Mouse (Mus musculus) heart, postnatal 0 days (tissue): ENCODE data around the gene Tex101. TPM values are rescaled to one million over a fixed set of nuclear protein-coding genes. Genes with fewer than 3 reads are reported as not detected.
"Not testable (repeated sequence)": the region's sequence is repeated elsewhere in the genome, so short reads cannot be mapped to it uniquely, and the experiment has no call there.

Experiments
- ATAC-seq: fragments of 200-750 bp; cut with Nextera tagmentation; 2 replicates; pipeline ENCODE4 v1.8.0; 2017; ENCODE audit warnings: low read depth, moderate number of reproducible peaks, moderate library complexity; ENCODE audit not compliant: insufficient read depth
- DNase-seq: peaks from one replicate; pipeline ENCODE4 v3.0.0-alpha.2; 2016; ENCODE audit warnings: low spot score
- H3K27ac ChIP-seq: fragments of 300-500 bp; sonication (generic); 2 replicates; pipeline ENCODE4 v1.5.1; 2014; ENCODE audit warnings: low read depth, mild to moderate bottlenecking
- H3K27me3 ChIP-seq: fragments of 300-500 bp; sonication (generic); 2 replicates; pipeline ENCODE4 v1.6.1; 2014; ENCODE audit warnings: low read length, mixed read lengths; ENCODE audit not compliant: control insufficient read depth, insufficient read depth
- H3K36me3 ChIP-seq: fragments of 300-500 bp; sonication (generic); replicated peaks from 2 replicates; pipeline ENCODE4 v1.6.1; 2014; ENCODE audit warnings: low read length, mixed read lengths; ENCODE audit not compliant: control insufficient read depth, insufficient read depth
- H3K4me1 ChIP-seq: fragments of 300-500 bp; sonication (generic); 2 replicates; pipeline ENCODE4 v1.6.1; 2014; ENCODE audit warnings: antibody characterized with exemption; ENCODE audit not compliant: control insufficient read depth, insufficient read depth
- H3K4me2 ChIP-seq: fragments of 300-500 bp; sonication (generic); 2 replicates; pipeline ENCODE4 v1.6.1; 2014; ENCODE audit warnings: low read depth, mild to moderate bottlenecking, low read length, moderate library complexity
- H3K4me3 ChIP-seq: fragments of 300-500 bp; sonication (generic); 2 replicates; pipeline ENCODE4 v1.5.1; 2014; ENCODE audit warnings: low read depth, low read length
- H3K9ac ChIP-seq: fragments of 300-500 bp; sonication (generic); replicated peaks from 2 replicates; pipeline ENCODE4 v1.6.1; 2014; ENCODE audit warnings: low read depth, low read length, mixed read lengths
- H3K9me3 ChIP-seq: fragments of 300-500 bp; sonication (generic); replicated peaks from 2 replicates; pipeline ENCODE4 v1.6.1; 2016; ENCODE audit warnings: low read length; ENCODE audit not compliant: control insufficient read depth
- CTCF ChIP-seq: IDR thresholded peaks from 2 replicates; pipeline ENCODE4 v1.5.1; 2016; ENCODE audit warnings: antibody characterized with exemption, control low read depth, low read depth
- EP300 ChIP-seq: IDR thresholded peaks from 2 replicates; pipeline ENCODE4 v1.6.1; 2016; ENCODE audit warnings: antibody characterized with exemption, low read depth
- WGBS: fragments of 180-500 bp; shearing (Covaris S2); extraction: QIAGEN DNeasy Blood & Tissue Kit; methylation state at CpG from one replicate; pipeline ENCODE4 v1.1.7; 2014; 5-methylcytosine and 5-hydroxymethylcytosine counted together
- polyA plus RNA-seq: library from polyadenylated mRNA; unstranded; fragments of >200 nt; fragmentation: Nextera tagmentation; extraction: Ambion mirVana; gene quantifications from 2 replicates; pipeline ENCODE4 v1.2.1, GENCODE M21; 2015
- total RNA-seq: library from RNA; depleted of rRNA; stranded (reverse); fragments of >200 nt; gene quantifications from 2 replicates; pipeline ENCODE4 v1.2.3, GENCODE M21; 2014; ENCODE audit warnings: low replicate concordance; rRNA removed

Tex101 gene
- total RNA-seq = not detected in 2 replicates
- polyA plus RNA-seq = not detected in 2 replicates

DNA sequence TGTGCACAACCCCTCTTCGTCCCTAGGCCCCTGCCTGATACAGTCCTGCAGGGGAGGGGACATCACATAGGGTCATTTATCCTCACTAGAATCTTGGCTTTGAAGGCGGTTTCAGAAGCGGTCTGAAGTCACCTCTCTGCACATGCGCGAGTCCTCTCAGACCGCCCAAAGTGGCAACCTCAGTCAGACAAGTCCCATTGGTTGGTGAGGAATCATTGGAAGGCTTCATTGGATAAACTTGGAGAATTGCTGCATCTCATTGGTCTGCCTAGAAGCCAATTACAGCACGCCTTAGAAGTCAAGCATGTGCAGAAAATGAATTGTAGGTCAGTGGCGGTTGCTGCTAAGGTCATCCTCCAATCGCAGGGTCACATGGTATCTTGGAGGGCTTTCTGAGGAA, at the start of gene Tex101:
Gene Tex101, minus strand, starts transcription at position 101 of the 400 bp plus-strand sequence.
- H3K27ac ChIP-seq = no peak within 1 kb of the TSS
- ATAC-seq = no peak
- WGBS = 75% methylated on average over 9 of the region's 9 CpGs
- H3K36me3 ChIP-seq = no peaks in the 10 kb centered on the region
- DNase-seq = no peak
- no peak for TF ChIP-seq CTCF
- TF ChIP-seq EP300 = no peak
- no peaks in the 10 kb centered on the region for H3K4me1 ChIP-seq
- H3K9ac ChIP-seq = no peak within 1 kb of the TSS
- H3K27me3 ChIP-seq = no peaks in the 10 kb centered on the region
- no peaks in the 10 kb centered on the region for H3K9me3 ChIP-seq
- H3K4me2 ChIP-seq = no peak within 1 kb of the TSS
- no peak within 1 kb of the TSS for H3K4me3 ChIP-seq

DNA sequence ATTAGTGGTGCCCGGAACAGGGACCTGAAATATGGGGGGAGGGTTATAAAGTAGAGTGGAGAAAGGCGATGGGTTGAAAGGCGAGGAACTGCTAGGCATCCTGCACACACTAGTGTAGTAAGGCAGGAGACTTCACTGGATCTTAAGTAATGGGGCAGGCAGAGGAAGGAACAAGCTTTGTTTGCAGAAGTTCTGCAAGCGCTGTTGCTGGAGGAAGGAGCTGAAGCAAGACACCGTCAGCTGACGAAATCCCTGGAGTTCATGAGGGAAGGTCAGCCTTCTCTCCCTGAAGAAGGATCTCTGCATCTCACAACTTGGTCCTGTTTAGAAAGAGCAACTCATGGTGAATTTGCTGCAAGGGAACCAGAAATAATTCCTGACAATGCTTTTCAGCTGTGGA, 38.6 kb upstream of the Tex101 start:
- H3K4me1 ChIP-seq = no peaks in the 10 kb centered on the region
- 67% methylated on average over 6 of the region's 6 CpGs for WGBS
- no peak overlapping the region for H3K4me3 ChIP-seq
- H3K36me3 ChIP-seq = no peaks in the 10 kb centered on the region
- ATAC-seq (no peak), DNase-seq (no peak)
- H3K9ac ChIP-seq = no peak overlapping the region
- H3K27me3 ChIP-seq = no peaks in the 10 kb centered on the region
- TF ChIP-seq CTCF (no peak), EP300 (no peak)
- no peaks in the 10 kb centered on the region for H3K9me3 ChIP-seq
- no peak overlapping the region for H3K27ac ChIP-seq
- H3K4me2 ChIP-seq = no peak overlapping the region

DNA sequence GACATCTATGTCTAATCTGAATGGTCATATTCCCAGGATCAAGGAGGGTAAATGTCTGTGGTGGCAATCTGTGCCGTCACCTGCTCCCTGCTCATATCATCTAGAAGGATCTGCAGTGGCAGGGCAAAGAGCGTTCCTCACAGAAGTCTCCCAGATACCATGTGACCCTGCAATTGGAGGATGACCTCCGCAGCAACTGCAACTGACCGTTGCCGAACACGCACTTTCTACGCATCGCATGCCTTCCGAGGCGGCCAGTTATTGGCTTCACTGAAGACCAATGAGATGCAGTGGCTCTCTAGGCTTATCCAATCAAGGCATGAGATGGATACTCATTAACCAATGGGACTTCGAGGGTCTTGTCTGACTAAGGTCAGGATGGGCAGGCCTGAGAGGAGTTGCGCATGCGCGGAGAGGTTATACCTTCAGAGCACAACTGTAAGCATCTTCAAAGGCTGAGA, 32.4 kb upstream of the Tex101 start, which contains the start of gene BC049730:
Gene BC049730, plus strand, starts transcription at position 411 of the 461 bp plus-strand sequence.
- Histone ChIP-seq H3K36me3 (no peaks in the 10 kb centered on the region), H3K27me3 (no peaks in the 10 kb centered on the region), H3K9me3 (no peaks in the 10 kb centered on the region), H3K27ac (no peak within 1 kb of the TSS), H3K4me3 (no peak within 1 kb of the TSS), H3K4me1 (no peaks in the 10 kb centered on the region), H3K4me2 (no peak within 1 kb of the TSS), H3K9ac (no peak within 1 kb of the TSS)
- ATAC-seq = no peak
- TF ChIP-seq EP300 (no peak), CTCF (no peak)
- 86% methylated on average over 14 of the region's 14 CpGs for WGBS
- DNase-seq = no peak

GRCm38 (mm10) chr7:24702841-24703240, 26.4 kb upstream of the Tex101 start:
- H3K9ac ChIP-seq, H3K36me3 ChIP-seq, H3K4me3 ChIP-seq, H3K4me2 ChIP-seq, H3K27ac ChIP-seq, H3K27me3 ChIP-seq, H3K9me3 ChIP-seq, H3K4me1 ChIP-seq, ATAC-seq, DNase-seq: not testable (repeated sequence)
- 69% methylated on average over 9 of the region's 9 CpGs for WGBS

GRCm38 (mm10) chr7:24697891-24698290, 21.4 kb upstream of the Tex101 start:
- not testable (repeated sequence) for H3K4me1 ChIP-seq, H3K36me3 ChIP-seq, H3K9me3 ChIP-seq, H3K27me3 ChIP-seq, H3K4me3 ChIP-seq, DNase-seq, H3K9ac ChIP-seq, H3K27ac ChIP-seq, ATAC-seq, H3K4me2 ChIP-seq
- WGBS = 82% methylated on average over 4 of the region's 4 CpGs

DNA sequence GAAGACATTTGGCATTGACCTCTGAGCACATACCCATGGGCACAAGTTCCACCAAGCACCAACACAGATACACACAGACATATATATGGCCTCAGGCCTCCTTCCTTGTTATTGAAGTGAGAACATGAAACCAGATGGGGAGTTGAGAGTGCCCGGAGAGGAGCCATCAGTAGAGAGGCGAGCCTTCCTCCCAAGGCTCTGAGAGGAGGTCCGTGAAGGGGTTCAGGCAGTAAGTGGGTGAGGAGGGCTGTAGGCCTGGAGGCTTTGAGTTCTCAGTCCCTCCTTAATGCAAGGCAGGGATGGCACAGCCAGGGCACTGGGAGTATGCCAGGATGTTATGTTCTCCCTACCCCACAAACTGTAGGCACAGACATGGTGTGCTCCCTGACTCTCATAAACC, 16.2 kb upstream of the Tex101 start:
- not testable (repeated sequence) for H3K4me3 ChIP-seq, DNase-seq, H3K4me2 ChIP-seq, H3K27me3 ChIP-seq, H3K4me1 ChIP-seq, H3K36me3 ChIP-seq, ATAC-seq, H3K9ac ChIP-seq, H3K27ac ChIP-seq, H3K9me3 ChIP-seq
- 71% methylated on average over 3 of the region's 3 CpGs for WGBS

GRCm38 (mm10) chr7:24687519-24687918, 11.0 kb upstream of the Tex101 start:
- H3K4me2 ChIP-seq, H3K4me3 ChIP-seq, H3K27me3 ChIP-seq, H3K36me3 ChIP-seq, H3K9me3 ChIP-seq, H3K27ac ChIP-seq, H3K4me1 ChIP-seq, H3K9ac ChIP-seq, DNase-seq, ATAC-seq: not testable (repeated sequence)
- WGBS = 85% methylated on average over 10 of the region's 10 CpGs

DNA sequence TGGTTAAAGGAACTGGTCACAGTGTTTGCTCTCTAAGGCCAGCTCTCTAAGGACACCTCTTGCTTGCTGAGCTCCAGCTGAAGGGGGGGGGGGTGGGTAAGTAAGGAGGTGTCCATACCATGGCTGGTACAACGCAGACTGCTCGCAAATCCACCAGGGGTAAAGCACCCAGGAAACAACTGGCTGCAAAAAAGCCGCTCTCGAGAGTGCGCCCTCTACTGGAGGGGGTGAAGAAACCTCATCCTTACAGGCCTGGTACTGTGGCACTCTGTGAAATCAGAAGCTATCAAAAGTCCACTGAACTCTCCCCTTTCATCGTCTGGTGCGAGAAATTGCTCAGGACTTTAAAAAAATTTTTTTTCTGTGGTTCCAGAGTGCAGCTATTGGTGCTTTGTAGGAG, 7.6 kb upstream of the Tex101 start:
- not testable (repeated sequence) for H3K36me3 ChIP-seq, H3K9ac ChIP-seq, H3K27me3 ChIP-seq, ATAC-seq, DNase-seq, H3K9me3 ChIP-seq, H3K27ac ChIP-seq, H3K4me3 ChIP-seq, H3K4me2 ChIP-seq, H3K4me1 ChIP-seq
- 66% methylated on average over 7 of the region's 7 CpGs for WGBS
